Mouse (Mus musculus) embryonic facial prominence, embryonic 10.5 days (tissue): ENCODE measurements at regions not wholly inside any gene's neighbourhood (a gene's known extent, or its start where the extent isn't known, plus 50 kb on each side); places are given as distances from the start of the nearest gene placed in this dataset.

Experiments used
- DNase-seq: peaks from one replicate; pipeline ENCODE4 v3.0.0-alpha.2; 2017; ENCODE audit warnings: low spot score
- H3K27ac ChIP-seq: fragments of 300-500 bp; sonication (generic); replicated peaks from 2 replicates; pipeline ENCODE4 v1.5.1; 2016; ENCODE audit warnings: mild to moderate bottlenecking
- H3K27me3 ChIP-seq: fragments of 300-500 bp; sonication (generic); replicated peaks from 2 replicates; pipeline ENCODE4 v1.6.1; 2016; ENCODE audit warnings: low read depth, mild to moderate bottlenecking; ENCODE audit not compliant: poor library complexity, severe bottlenecking
- H3K36me3 ChIP-seq: fragments of 300-500 bp; sonication (generic); replicated peaks from 2 replicates; pipeline ENCODE4 v1.6.1; 2016; ENCODE audit warnings: mild to moderate bottlenecking, moderate library complexity
- H3K4me1 ChIP-seq: fragments of 300-500 bp; sonication (generic); 2 replicates; pipeline ENCODE4 v1.6.1; 2016
- H3K4me3 ChIP-seq: fragments of 300-500 bp; sonication (generic); 2 replicates; pipeline ENCODE4 v1.5.1; 2016; ENCODE audit warnings: mild to moderate bottlenecking, moderate library complexity
- H3K9me3 ChIP-seq: fragments of 300-500 bp; sonication (generic); 2 replicates; pipeline ENCODE4 v1.6.1; 2016; ENCODE audit warnings: mild to moderate bottlenecking
- WGBS: fragments of 180-500 bp; shearing (Covaris S2); methylation state at CpG from one replicate; pipeline ENCODE4 v1.1.7; 2016; 5-methylcytosine and 5-hydroxymethylcytosine counted together

DNA sequence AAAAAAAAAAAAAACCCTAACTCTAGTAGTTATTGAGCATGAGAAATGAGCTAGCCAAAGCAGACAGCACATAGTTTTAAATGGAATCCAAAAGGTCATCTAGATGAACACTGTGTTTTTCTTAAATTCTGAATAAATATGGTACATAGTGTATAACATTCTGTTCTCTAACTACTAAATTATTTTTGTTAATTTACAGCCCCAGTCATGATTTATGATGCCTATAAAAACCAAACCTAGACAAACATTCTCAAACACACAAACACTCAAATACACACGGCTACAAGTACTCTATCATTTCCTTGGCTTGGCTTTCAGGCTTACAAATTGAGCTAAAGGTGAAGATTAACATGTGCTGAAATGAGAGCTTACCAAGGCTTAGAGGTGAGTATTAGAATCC lies 188.8 kb downstream of the Sucnr1 start:
- 89% methylated on average over 1 of the region's 1 CpGs for WGBS
- no peaks in the 10 kb centered on the region for H3K9me3 ChIP-seq

GRCm38 (mm10) chr3:60273744-60274143 lies 192.1 kb downstream of the Sucnr1 start:
- H3K27ac ChIP-seq, result no peak overlapping the region
- 73% methylated on average over 1 of the region's 1 CpGs for WGBS
- no peaks in the 10 kb centered on the region for H3K4me1 ChIP-seq
- no peaks in the 10 kb centered on the region for H3K27me3 ChIP-seq
- H3K9me3 ChIP-seq, result no peaks in the 10 kb centered on the region
- H3K36me3 ChIP-seq, result no peaks in the 10 kb centered on the region
- H3K4me3 ChIP-seq, result no peak overlapping the region
- no peak for DNase-seq

More for the DNA sequence above, 188.8 kb downstream of the Sucnr1 start:
- Histone ChIP-seq H3K4me1 (no peaks in the 10 kb centered on the region), H3K4me3 (no peak overlapping the region), H3K36me3 (no peaks in the 10 kb centered on the region), H3K27me3 (no peaks in the 10 kb centered on the region), H3K27ac (no peak overlapping the region)
- DNase-seq, result no peak

GRCm38 (mm10) chr3:60275249-60275838 lies 193.7 kb downstream of the Sucnr1 start:
- 85% methylated on average over 6 of the region's 6 CpGs for WGBS
- Histone ChIP-seq H3K4me3 (no peak overlapping the region), H3K27me3 (no peaks in the 10 kb centered on the region), H3K36me3 (no peaks in the 10 kb centered on the region), H3K27ac (no peak overlapping the region), H3K9me3 (no peaks in the 10 kb centered on the region), H3K4me1 (no peaks in the 10 kb centered on the region)
- no peak for DNase-seq

DNA sequence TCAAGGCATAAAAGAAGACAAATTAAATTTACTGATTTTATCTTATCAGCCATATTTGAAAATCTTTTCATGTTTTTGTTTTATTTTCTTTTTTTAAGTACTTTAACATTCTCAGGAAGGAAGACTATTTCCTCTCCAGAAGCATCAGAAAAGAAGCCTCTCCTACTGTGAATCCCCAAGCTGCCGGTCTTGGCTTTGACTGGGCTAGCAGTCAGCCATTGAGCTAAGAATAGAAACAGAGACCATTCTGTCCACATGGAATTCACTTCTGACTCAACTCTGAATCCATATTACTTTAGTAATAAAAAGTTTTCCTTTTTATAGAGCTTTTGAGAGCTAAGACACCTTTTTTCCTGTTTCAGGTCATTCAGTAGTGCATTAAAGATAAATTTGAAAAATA lies 194.8 kb upstream of the Mbnl1 start:
- no peak for DNase-seq
- WGBS, result 79% methylated on average over 1 of the region's 1 CpGs
- Histone ChIP-seq H3K36me3 (no peaks in the 10 kb centered on the region), H3K27me3 (no peaks in the 10 kb centered on the region), H3K9me3 (no peaks in the 10 kb centered on the region), H3K4me1 (no peaks in the 10 kb centered on the region), H3K27ac (no peak overlapping the region), H3K4me3 (no peak overlapping the region)

DNA sequence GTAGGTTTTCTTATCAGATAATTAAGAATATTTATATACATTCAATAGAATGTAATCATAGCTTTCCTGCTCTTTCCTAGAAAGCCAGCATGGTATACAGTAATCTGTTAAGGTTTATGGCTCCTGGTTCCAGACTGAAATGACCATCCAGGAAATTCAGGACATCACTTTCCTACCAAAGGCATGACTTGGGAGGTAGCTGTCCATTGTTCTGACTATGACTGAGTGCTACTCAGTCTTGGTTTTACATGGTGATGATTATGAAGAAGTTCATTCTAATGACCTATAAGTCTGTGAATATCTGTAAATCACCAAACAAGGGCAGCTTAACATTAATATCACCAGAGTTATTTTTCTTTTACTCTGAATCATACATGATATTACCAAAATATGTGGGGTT lies 191.4 kb upstream of the Mbnl1 start:
- DNase-seq, result no peak
- H3K9me3 ChIP-seq, result no peaks in the 10 kb centered on the region
- no peak overlapping the region for H3K27ac ChIP-seq
- no peaks in the 10 kb centered on the region for H3K27me3 ChIP-seq
- no peaks in the 10 kb centered on the region for H3K36me3 ChIP-seq
- H3K4me3 ChIP-seq, result no peak overlapping the region
- no peaks in the 10 kb centered on the region for H3K4me1 ChIP-seq

DNA sequence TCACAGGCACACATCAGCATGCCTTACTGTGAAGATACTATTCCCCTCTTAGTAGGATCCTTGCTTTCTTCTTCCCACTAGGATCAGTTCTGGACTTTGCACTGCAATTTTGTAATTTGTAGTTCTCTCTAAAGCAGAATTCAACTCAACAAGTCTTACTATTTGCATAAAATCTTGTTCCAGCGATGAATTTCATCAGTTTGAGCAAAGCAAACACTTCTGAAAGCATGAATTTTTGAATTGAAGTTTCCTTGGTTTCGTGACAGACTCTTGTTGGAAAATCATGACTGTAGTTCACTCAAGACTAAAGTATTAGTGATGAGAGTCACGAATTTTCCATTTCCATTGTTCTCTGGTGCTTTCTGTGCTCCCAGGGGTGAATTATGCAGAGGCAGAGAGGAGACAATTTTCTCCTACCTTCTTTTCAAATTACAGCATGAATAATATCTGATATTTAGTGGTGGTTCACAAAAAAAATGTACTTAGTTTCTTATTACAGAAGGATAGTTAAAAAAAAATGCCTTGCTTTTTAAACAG lies 190.6 kb upstream of the Mbnl1 start:
- no peaks in the 10 kb centered on the region for H3K27me3 ChIP-seq
- no peak overlapping the region for H3K4me3 ChIP-seq
- H3K4me1 ChIP-seq, result no peaks in the 10 kb centered on the region
- WGBS, result 73% methylated on average over 3 of the region's 3 CpGs
- H3K9me3 ChIP-seq, result no peaks in the 10 kb centered on the region
- H3K36me3 ChIP-seq, result no peaks in the 10 kb centered on the region
- no peak overlapping the region for H3K27ac ChIP-seq
- DNase-seq, result no peak

DNA sequence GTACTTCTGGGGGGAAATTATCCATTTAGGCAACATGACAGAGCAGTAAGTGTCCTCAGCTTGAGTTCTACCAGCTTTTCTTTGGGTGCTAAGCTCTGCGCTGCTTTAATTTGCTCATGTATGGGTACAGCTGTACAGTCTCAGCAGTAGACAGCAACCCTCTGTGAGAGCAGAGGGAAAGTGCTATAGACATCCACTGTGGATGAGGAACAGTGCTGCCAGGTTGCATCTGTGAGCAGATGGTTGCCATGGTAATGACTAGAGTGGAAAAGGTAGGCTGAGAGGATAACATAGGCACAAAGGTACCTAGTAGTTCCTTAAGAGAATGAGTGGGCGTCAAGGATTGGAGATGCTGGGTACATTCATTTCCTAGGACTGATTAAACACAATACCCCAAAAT lies 180.5 kb upstream of the Mbnl1 start:
- Histone ChIP-seq H3K4me1 (no peaks in the 10 kb centered on the region), H3K27me3 (no peaks in the 10 kb centered on the region), H3K4me3 (no peak overlapping the region), H3K36me3 (no peaks in the 10 kb centered on the region), H3K27ac (no peak overlapping the region), H3K9me3 (no peaks in the 10 kb centered on the region)
- WGBS, result 90% methylated on average over 2 of the region's 2 CpGs
- DNase-seq, result no peak

- DNase-seq, result no peak
- Histone ChIP-seq H3K27me3 (no peaks in the 10 kb centered on the region), H3K9me3 (no peaks in the 10 kb centered on the region), H3K27ac (no peak overlapping the region), H3K4me1 (no peaks in the 10 kb centered on the region), H3K36me3 (no peaks in the 10 kb centered on the region), H3K4me3 (no peak overlapping the region)
- WGBS, result 85% methylated on average over 2 of the region's 2 CpGs
These were observed 179.7 kb upstream of the Mbnl1 start for GRCm38 (mm10) chr3:60292940-60293339.

GRCm38 (mm10) chr3:60305399-60305798 lies 167.2 kb upstream of the Mbnl1 start:
- Histone ChIP-seq H3K4me3 (no peak overlapping the region), H3K27me3 (no peaks in the 10 kb centered on the region), H3K36me3 (no peaks in the 10 kb centered on the region), H3K9me3 (no peaks in the 10 kb centered on the region), H3K27ac (no peak overlapping the region), H3K4me1 (no peaks in the 10 kb centered on the region)
- 92% methylated on average over 3 of the region's 3 CpGs for WGBS
- no peak for DNase-seq

DNA sequence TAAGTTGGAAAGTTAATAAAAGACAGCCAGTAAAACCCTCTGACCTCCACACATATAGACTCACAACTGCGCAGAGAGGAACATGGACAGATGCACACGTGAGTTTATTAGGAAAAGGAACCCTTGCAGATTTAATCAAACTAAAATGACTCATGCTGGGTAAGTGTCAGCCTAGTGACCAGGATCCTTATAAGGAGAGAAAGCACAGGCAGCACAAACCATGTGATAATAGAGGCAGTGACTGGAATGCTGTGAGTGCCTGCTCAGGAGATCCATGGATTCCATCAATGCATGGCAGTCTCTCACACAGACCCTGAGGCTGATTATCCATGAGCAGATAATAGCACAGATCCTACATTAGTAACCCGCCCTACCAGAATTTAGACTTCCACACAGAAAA lies 162.2 kb upstream of the Mbnl1 start:
- 85% methylated on average over 3 of the region's 3 CpGs for WGBS
- no peaks in the 10 kb centered on the region for H3K4me1 ChIP-seq
- H3K36me3 ChIP-seq, result no peaks in the 10 kb centered on the region
- no peak for DNase-seq
- no peak overlapping the region for H3K27ac ChIP-seq
- no peaks in the 10 kb centered on the region for H3K27me3 ChIP-seq
- H3K4me3 ChIP-seq, result no peak overlapping the region
- no peaks in the 10 kb centered on the region for H3K9me3 ChIP-seq

DNA sequence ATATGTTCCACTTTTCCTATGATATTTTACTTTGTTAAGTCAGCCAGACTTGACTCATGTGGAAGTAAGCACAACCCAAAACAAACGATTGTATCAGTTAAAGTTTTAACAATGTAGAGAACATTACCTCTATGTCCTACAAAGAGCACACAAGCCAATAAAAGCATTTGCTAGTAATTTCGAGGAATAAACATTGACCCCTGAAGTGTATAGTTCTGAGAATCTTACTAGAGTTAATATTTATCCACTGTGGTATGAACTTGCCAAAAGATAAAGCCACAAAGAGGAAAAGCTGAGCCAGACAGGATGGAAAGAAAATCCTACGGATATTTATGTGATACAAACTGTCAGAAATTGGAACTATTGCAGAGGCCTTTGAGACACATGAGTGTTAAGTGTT lies 161.5 kb upstream of the Mbnl1 start:
- Histone ChIP-seq H3K9me3 (no peaks in the 10 kb centered on the region), H3K4me1 (no peaks in the 10 kb centered on the region), H3K36me3 (no peaks in the 10 kb centered on the region), H3K27ac (no peak overlapping the region), H3K4me3 (no peak overlapping the region), H3K27me3 (no peaks in the 10 kb centered on the region)
- DNase-seq, result no peak
- WGBS, result 83% methylated on average over 3 of the region's 3 CpGs

DNA sequence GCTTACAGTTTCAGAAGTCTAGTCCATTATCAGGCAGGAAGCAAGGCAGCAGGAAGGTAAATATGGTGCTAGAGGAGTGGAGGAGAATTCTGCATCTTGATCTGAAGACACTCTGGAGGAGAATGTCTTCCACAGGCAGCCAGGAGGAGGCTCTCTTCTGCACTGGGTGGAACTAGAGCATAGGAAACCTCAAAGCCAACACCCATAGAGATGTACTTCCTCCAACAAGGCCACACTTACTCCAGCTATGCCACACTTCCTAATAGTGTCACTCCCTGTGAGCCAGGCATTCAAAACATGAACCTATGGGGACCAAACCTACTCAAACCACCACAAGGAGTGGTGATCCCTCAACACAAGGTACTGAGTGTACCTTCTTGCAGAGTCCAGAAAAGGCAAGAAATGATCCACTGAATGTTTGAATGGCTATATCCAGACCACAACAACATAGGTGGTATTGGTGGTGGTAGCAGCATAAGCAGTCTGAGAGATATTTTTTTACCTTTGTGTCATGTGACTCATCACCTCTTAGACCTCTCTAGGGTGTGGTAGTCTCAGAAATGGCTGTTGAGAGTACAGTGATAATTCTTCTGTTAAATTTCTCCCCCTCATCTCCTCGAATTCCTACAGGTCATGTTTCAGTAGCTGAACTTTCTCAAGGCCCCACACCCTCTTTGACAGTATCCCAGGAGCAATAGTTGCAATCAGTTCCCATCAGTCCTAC lies 152.3 kb upstream of the Mbnl1 start:
- WGBS, result 39% methylated on average over 1 of the region's 1 CpGs
- no peaks in the 10 kb centered on the region for H3K4me1 ChIP-seq
- H3K9me3 ChIP-seq, result no peaks in the 10 kb centered on the region
- H3K27ac ChIP-seq, result no peak overlapping the region
- no peaks in the 10 kb centered on the region for H3K27me3 ChIP-seq
- no peaks in the 10 kb centered on the region for H3K36me3 ChIP-seq
- DNase-seq, result no peak
- H3K4me3 ChIP-seq, result no peak overlapping the region

DNA sequence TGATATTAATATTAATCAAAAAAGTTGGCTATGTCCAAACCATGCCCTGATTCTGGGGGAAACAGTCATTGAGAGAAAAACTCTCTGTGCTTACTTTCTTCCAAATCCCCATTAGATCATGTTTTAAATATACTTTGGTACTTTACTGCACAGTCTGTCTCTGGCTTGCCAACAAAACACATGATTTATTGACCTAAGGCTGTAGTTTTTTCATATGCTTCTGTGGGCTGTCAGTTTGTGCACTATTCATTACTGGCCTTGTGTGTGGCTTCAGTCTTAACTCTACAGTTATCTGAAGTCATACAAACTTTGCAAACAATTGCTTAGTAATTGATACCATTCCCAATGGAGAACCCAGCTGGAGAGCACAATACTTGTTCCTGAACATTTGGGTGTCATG lies 149.1 kb upstream of the Mbnl1 start:
- no peaks in the 10 kb centered on the region for H3K4me1 ChIP-seq
- no peak for DNase-seq
- no peaks in the 10 kb centered on the region for H3K36me3 ChIP-seq
- no peaks in the 10 kb centered on the region for H3K9me3 ChIP-seq
- H3K27ac ChIP-seq, result no peak overlapping the region
- no peaks in the 10 kb centered on the region for H3K27me3 ChIP-seq
- H3K4me3 ChIP-seq, result no peak overlapping the region
